Mouse (Mus musculus) neural tube, embryonic 11.5 days (tissue): ENCODE data around the gene Smgc. TPM values are rescaled to one million over a fixed set of nuclear protein-coding genes. Genes with fewer than 3 reads are reported as not detected.
"Not testable (repeated sequence)": the region's sequence is repeated elsewhere in the genome, so short reads cannot be mapped to it uniquely, and the experiment has no call there.

ENCODE experiments used
- ATAC-seq: fragments of 200-750 bp; cut with Nextera tagmentation; 2 replicates; pipeline ENCODE4 v1.8.0; 2017; ENCODE audit warnings: moderate number of reproducible peaks, mild to moderate bottlenecking, moderate TSS enrichment, moderate library complexity; ENCODE audit not compliant: insufficient read depth, low FRiP score, low TSS enrichment
- DNase-seq: peaks from one replicate; pipeline ENCODE4 v3.0.0-alpha.2; 2015; ENCODE audit warnings: low spot score
- H3K27ac ChIP-seq: fragments of 300-500 bp; sonication (generic); 2 replicates; pipeline ENCODE4 v1.5.1; 2014; ENCODE audit warnings: low read depth, mild to moderate bottlenecking, low read length
- H3K27me3 ChIP-seq: fragments of 300-500 bp; sonication (generic); 2 replicates; pipeline ENCODE4 v1.6.1; 2014; ENCODE audit warnings: mild to moderate bottlenecking, low read length, mixed read lengths; ENCODE audit not compliant: control insufficient read depth, insufficient read depth
- H3K36me3 ChIP-seq: fragments of 300-500 bp; sonication (generic); 2 replicates; pipeline ENCODE4 v1.6.1; 2014; ENCODE audit warnings: mild to moderate bottlenecking, low read length, moderate library complexity, mixed read lengths; ENCODE audit not compliant: control insufficient read depth, insufficient read depth
- H3K4me1 ChIP-seq: fragments of 300-500 bp; sonication (generic); 2 replicates; pipeline ENCODE4 v1.6.1; 2014; ENCODE audit warnings: low read length, mixed read lengths; ENCODE audit not compliant: control insufficient read depth, insufficient read depth
- H3K4me2 ChIP-seq: fragments of 300-500 bp; sonication (generic); 2 replicates; pipeline ENCODE4 v1.6.1; 2014; ENCODE audit warnings: low read depth, mild to moderate bottlenecking, moderate library complexity
- H3K4me3 ChIP-seq: fragments of 300-500 bp; sonication (generic); 2 replicates; pipeline ENCODE4 v1.5.1; 2014; ENCODE audit warnings: low read depth, low read length
- H3K9ac ChIP-seq: fragments of 300-500 bp; sonication (generic); 2 replicates; pipeline ENCODE4 v1.6.1; 2014; ENCODE audit warnings: mild to moderate bottlenecking, low read length
- H3K9me3 ChIP-seq: fragments of 300-500 bp; sonication (generic); 2 replicates; pipeline ENCODE4 v1.6.1; 2016; ENCODE audit warnings: low read length; ENCODE audit not compliant: control insufficient read depth
- WGBS: fragments of 180-500 bp; shearing (Covaris S2); extraction: QIAGEN DNeasy Blood & Tissue Kit; methylation state at CpG from one replicate; pipeline ENCODE4 v1.1.7; 2014; 5-methylcytosine and 5-hydroxymethylcytosine counted together
- polyA plus RNA-seq: library from polyadenylated mRNA; unstranded; fragments of >200 nt; fragmentation: Nextera tagmentation; extraction: Ambion mirVana; gene quantifications from 2 replicates; pipeline ENCODE4 v1.2.1, GENCODE M21; 2014

Smgc gene
- not detected in 2 replicates for polyA plus RNA-seq

- H3K9me3 ChIP-seq = no peaks in the 10 kb centered on the region
- no peaks in the 10 kb centered on the region for H3K36me3 ChIP-seq
- H3K9ac ChIP-seq = no peak within 1 kb of the TSS
- WGBS = 92% methylated on average over 7 of the region's 7 CpGs
- no peaks in the 10 kb centered on the region for H3K27me3 ChIP-seq
- no peak within 1 kb of the TSS for H3K27ac ChIP-seq
- H3K4me1 ChIP-seq = no peaks in the 10 kb centered on the region
- no peak for DNase-seq
- ATAC-seq = no peak
- no peak within 1 kb of the TSS for H3K4me3 ChIP-seq
- no peak within 1 kb of the TSS for H3K4me2 ChIP-seq
Measured at GRCm38 (mm10) chr15:91837965-91838364, at the start of gene Smgc. Smgc (plus strand) TSS chr15:91838265.

DNA sequence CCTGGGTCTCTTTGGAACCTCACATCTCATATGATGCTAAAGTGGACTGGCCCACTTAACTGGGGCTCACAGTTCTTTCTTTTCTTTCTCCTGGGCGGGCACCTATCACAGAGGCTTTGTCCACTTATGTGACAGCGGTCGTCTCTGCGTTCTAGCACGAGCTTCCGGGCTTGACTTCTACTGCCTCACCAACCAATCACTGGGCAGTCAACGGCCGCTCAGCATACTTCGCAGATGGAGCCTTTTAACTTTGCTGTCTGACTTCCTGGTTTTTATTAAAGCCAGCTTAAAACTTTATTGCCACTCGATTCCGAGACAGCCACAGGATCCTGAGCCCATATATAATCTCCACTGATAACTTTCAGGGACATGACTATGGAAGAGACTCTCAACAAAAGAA is 49.7 kb upstream of the Smgc start:
- Histone ChIP-seq H3K27ac (no peak overlapping the region), H3K27me3 (no peaks in the 10 kb centered on the region), H3K36me3 (no peaks in the 10 kb centered on the region), H3K9ac (no peak overlapping the region), H3K9me3 (no peaks in the 10 kb centered on the region), H3K4me1 (no peaks in the 10 kb centered on the region), H3K4me2 (no peak overlapping the region), H3K4me3 (no peak overlapping the region)
- 88% methylated on average over 11 of the region's 11 CpGs for WGBS
- ATAC-seq (no peak), DNase-seq (no peak)

- Histone ChIP-seq H3K4me1 (no peaks in the 10 kb centered on the region), H3K9me3 (no peaks in the 10 kb centered on the region), H3K4me2 (no peak overlapping the region), H3K36me3 (no peaks in the 10 kb centered on the region), H3K27me3 (no peaks in the 10 kb centered on the region), H3K27ac (no peak overlapping the region), H3K4me3 (no peak overlapping the region), H3K9ac (no peak overlapping the region)
- 92% methylated on average over 4 of the region's 4 CpGs for WGBS
- no peak for DNase-seq
- ATAC-seq = no peak
Measured at GRCm38 (mm10) chr15:91806463-91806862, 31.6 kb upstream of the Smgc start.

- ATAC-seq (no peak), DNase-seq (no peak)
- no peak overlapping the region for H3K9ac ChIP-seq
- H3K27me3 ChIP-seq = no peaks in the 10 kb centered on the region
- no peaks in the 10 kb centered on the region for H3K4me1 ChIP-seq
- no peak overlapping the region for H3K4me3 ChIP-seq
- no peak overlapping the region for H3K27ac ChIP-seq
- H3K36me3 ChIP-seq = no peaks in the 10 kb centered on the region
- WGBS = 79% methylated on average over 6 of the region's 6 CpGs
- H3K4me2 ChIP-seq = no peak overlapping the region
- H3K9me3 ChIP-seq = no peaks in the 10 kb centered on the region
Measured at GRCm38 (mm10) chr15:91835319-91835718, 2.7 kb upstream of the Smgc start.

DNA sequence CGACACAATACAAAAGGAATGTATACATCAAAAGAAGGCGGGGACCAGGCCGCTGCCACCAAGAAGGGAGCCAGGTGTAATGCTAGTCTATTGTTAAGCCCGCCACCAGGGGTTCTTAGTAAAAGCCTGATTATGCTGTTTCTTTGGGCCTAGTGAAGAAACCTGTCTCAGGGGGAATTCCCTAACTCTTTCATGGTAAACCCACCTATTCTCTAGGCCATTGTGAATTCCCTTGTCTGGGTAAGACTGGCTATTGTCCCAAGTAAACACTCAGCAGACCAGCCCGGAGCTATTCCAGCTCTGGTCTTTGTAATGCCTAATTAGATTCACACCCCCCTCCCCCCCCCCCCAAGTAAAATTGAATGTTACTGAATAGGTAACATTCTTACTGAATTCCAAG is 26.1 kb downstream of the Smgc start:
- H3K27me3 ChIP-seq, H3K9me3 ChIP-seq, ATAC-seq, H3K27ac ChIP-seq, H3K36me3 ChIP-seq, H3K4me3 ChIP-seq, H3K9ac ChIP-seq, DNase-seq, H3K4me2 ChIP-seq, H3K4me1 ChIP-seq: not testable (repeated sequence)
- 29% methylated on average over 5 of the region's 5 CpGs for WGBS

GRCm38 (mm10) chr15:91900245-91900644 is 62.2 kb downstream of the Smgc start:
- no peak overlapping the region for H3K4me3 ChIP-seq
- H3K36me3 ChIP-seq = no peaks in the 10 kb centered on the region
- 67% methylated on average over 6 of the region's 6 CpGs for WGBS
- H3K9ac ChIP-seq = no peak overlapping the region
- ATAC-seq (no peak), DNase-seq (no peak)
- no peaks in the 10 kb centered on the region for H3K4me1 ChIP-seq
- H3K4me2 ChIP-seq = no peak overlapping the region
- H3K27me3 ChIP-seq = no peaks in the 10 kb centered on the region
- no peaks in the 10 kb centered on the region for H3K9me3 ChIP-seq
- no peak overlapping the region for H3K27ac ChIP-seq

- not testable (repeated sequence) for H3K4me3 ChIP-seq, H3K36me3 ChIP-seq, H3K4me2 ChIP-seq, H3K27ac ChIP-seq, H3K9ac ChIP-seq, H3K4me1 ChIP-seq, H3K27me3 ChIP-seq, ATAC-seq, H3K9me3 ChIP-seq, DNase-seq
- no CpG with 5 or more reads among the region's 11 CpGs for WGBS
Measured at GRCm38 (mm10) chr15:91907046-91907445, 69.0 kb downstream of the Smgc start.

Other genes with a start within 250 kb of the Smgc start
- gene Lrrk2, start 165.1 kb upstream of the Smgc start, polyA plus RNA-seq = 1.9 and 2.9 TPM in 2 replicates
- gene Cntn1, start 212.9 kb downstream of the Smgc start, polyA plus RNA-seq = 7.9 and 9.0 TPM in 2 replicates